Mouse (Mus musculus) MEL (cell line): ENCODE measurements at regions not wholly inside any gene's neighbourhood (a gene's known extent, or its start where the extent isn't known, plus 50 kb on each side); places are given as distances from the start of the nearest gene placed in this dataset.

Experiments used
- DNase-seq: peaks from one replicate; pipeline ENCODE4 v3.0.0; 2011; ENCODE audit warnings: low read depth, low spot score
- H3K27ac ChIP-seq: 2 replicates; pipeline ENCODE4 v1.5.1; 2012; ENCODE audit warnings: low read depth, mild to moderate bottlenecking, control low read depth, low read length, moderate library complexity; ENCODE audit not compliant: control insufficient read depth
- H3K27me3 ChIP-seq, 2 experiments: fragments of 150-350 bp in 1 of 2; sonication (generic) in 1 of 2; 2 replicates each; pipeline ENCODE4 v1.6.1; 2012; ENCODE audit warnings: low read length in 2 of 2, mild to moderate bottlenecking in 2 of 2, improper control_type of control experiment in 1 of 2, moderate library complexity in 1 of 2; ENCODE audit not compliant: insufficient read depth in 2 of 2, control insufficient read depth in 1 of 2
- H3K36me3 ChIP-seq, 2 experiments: 2 replicates each; pipeline ENCODE4 v1.6.1; 2012 to 2014; ENCODE audit warnings: low read length in 2 of 2, improper control_type of control experiment in 1 of 2, inconsistent platforms in 1 of 2, mild to moderate bottlenecking in 1 of 2; ENCODE audit not compliant: insufficient read depth in 2 of 2, control insufficient read depth in 1 of 2
- H3K4me1 ChIP-seq, 2 experiments: fragments of 150-350 bp in 1 of 2; sonication (generic) in 1 of 2; 2 replicates each; pipeline ENCODE4 v1.6.1; 2012; ENCODE audit warnings: low read length in 2 of 2, improper control_type of control experiment in 1 of 2, mild to moderate bottlenecking in 1 of 2; ENCODE audit not compliant: insufficient read depth in 2 of 2, control insufficient read depth in 1 of 2
- H3K4me3 ChIP-seq, 2 experiments: fragments of 150-350 bp in 1 of 2; sonication (generic) in 1 of 2; 2 replicates each; pipeline ENCODE4 v1.5.1; 2012; ENCODE audit warnings: low read depth in 2 of 2, low read length in 2 of 2, mild to moderate bottlenecking in 2 of 2, moderate library complexity in 2 of 2, control low read depth in 1 of 2, improper control_type of control experiment in 1 of 2; ENCODE audit not compliant: control insufficient read depth in 1 of 2, insufficient read depth in 1 of 2
- H3K79me2 ChIP-seq: 2 replicates; pipeline ENCODE4 v1.6.1; 2012; ENCODE audit warnings: mild to moderate bottlenecking, low read length, moderate library complexity; ENCODE audit not compliant: control insufficient read depth, poor library complexity, insufficient read depth
- H3K9ac ChIP-seq: 2 replicates; pipeline ENCODE4 v1.6.1; 2012; ENCODE audit warnings: low read depth, mild to moderate bottlenecking, control low read depth, low read length, moderate library complexity; ENCODE audit not compliant: control insufficient read depth, poor library complexity, severe bottlenecking
- H3K9me3 ChIP-seq: fragments of 150-350 bp; sonication (generic); replicated peaks from 2 replicates; pipeline ENCODE4 v1.6.1; 2012; ENCODE audit warnings: mild to moderate bottlenecking, low read length, improper control_type of control experiment, moderate library complexity; ENCODE audit not compliant: insufficient read depth
- BHLHE40 ChIP-seq: IDR thresholded peaks from 2 replicates; pipeline ENCODE4 v1.6.1; 2012; ENCODE audit warnings: low read depth, mild to moderate bottlenecking, inconsistent platforms, low read length, improper control_type of control experiment, borderline replicate concordance
- CHD2 ChIP-seq: IDR thresholded peaks from 2 replicates; pipeline ENCODE4 v1.6.1; 2011; ENCODE audit warnings: low read length, improper control_type of control experiment
- E2F4 ChIP-seq: IDR thresholded peaks from 2 replicates; pipeline ENCODE4 v1.6.1; 2011; ENCODE audit warnings: low read depth, low read length, improper control_type of control experiment, borderline replicate concordance
- ELF1 ChIP-seq: IDR thresholded peaks from 2 replicates; pipeline ENCODE4 v1.6.1; 2014; ENCODE audit warnings: low read depth, mild to moderate bottlenecking, inconsistent platforms, low read length, improper control_type of control experiment, moderate library complexity
- GABPA ChIP-seq: IDR thresholded peaks from 2 replicates; pipeline ENCODE4 v1.6.1; 2012; ENCODE audit warnings: low read depth, mild to moderate bottlenecking, inconsistent platforms, low read length, improper control_type of control experiment, moderate library complexity
- GATA1 ChIP-seq: IDR thresholded peaks from 2 replicates; pipeline ENCODE4 v1.6.1; 2011; ENCODE audit warnings: low read depth, low read length, improper control_type of control experiment
- JUND ChIP-seq: IDR thresholded peaks from 2 replicates; pipeline ENCODE4 v1.6.1; 2011; ENCODE audit warnings: low read depth, mild to moderate bottlenecking, improper control_type of control experiment, low read length
- KAT2A ChIP-seq: conservative IDR thresholded peaks from 2 replicates; pipeline ENCODE4 v1.6.1; 2012; ENCODE audit warnings: low read depth, low read length, improper control_type of control experiment, inconsistent platforms
- MAFK ChIP-seq: IDR thresholded peaks from 2 replicates; pipeline ENCODE4 v1.6.1; 2011; ENCODE audit warnings: low read depth, mild to moderate bottlenecking, low read length, improper control_type of control experiment, borderline replicate concordance
- MEF2A ChIP-seq: IDR thresholded peaks from 2 replicates; pipeline ENCODE4 v1.6.1; 2014; ENCODE audit warnings: low read depth, mild to moderate bottlenecking, inconsistent platforms, low read length, improper control_type of control experiment; ENCODE audit not compliant: poor library complexity, insufficient replicate concordance, severe bottlenecking; ENCODE audit errors: extremely low read depth
- MXI1 ChIP-seq: IDR thresholded peaks from 2 replicates; pipeline ENCODE4 v1.6.1; 2011; ENCODE audit warnings: mild to moderate bottlenecking, low read depth, low read length, improper control_type of control experiment
- MYB ChIP-seq: IDR thresholded peaks from 2 replicates; pipeline ENCODE4 v1.6.1; 2011; ENCODE audit warnings: mild to moderate bottlenecking, low read depth, low read length, improper control_type of control experiment
- MYC ChIP-seq: IDR thresholded peaks from 2 replicates; pipeline ENCODE4 v1.6.1; 2011; ENCODE audit warnings: low read depth, mild to moderate bottlenecking, low read length, improper control_type of control experiment, moderate library complexity
- NELFE ChIP-seq: IDR thresholded peaks from 2 replicates; pipeline ENCODE4 v1.6.1; 2011; ENCODE audit warnings: low read depth, low read length, improper control_type of control experiment
- NRF1 ChIP-seq: IDR thresholded peaks from 2 replicates; pipeline ENCODE4 v1.6.1; 2014; ENCODE audit warnings: low read depth, mild to moderate bottlenecking, inconsistent platforms, low read length, improper control_type of control experiment, moderate library complexity; ENCODE audit not compliant: poor library complexity, insufficient read depth, severe bottlenecking
- POLR2A ChIP-seq, 2 experiments: IDR thresholded peaks; 2 replicates each; pipeline ENCODE4 v1.6.1; 2011 to 2012; ENCODE audit warnings: low read length in 2 of 2, mild to moderate bottlenecking in 2 of 2, control low read depth in 1 of 2, improper control_type of control experiment in 1 of 2, low read depth in 1 of 2, moderate library complexity in 1 of 2; ENCODE audit not compliant: control insufficient read depth in 1 of 2, insufficient read depth in 1 of 2, poor library complexity in 1 of 2
- RCOR1 ChIP-seq: IDR thresholded peaks from 2 replicates; pipeline ENCODE4 v1.6.1; 2012; ENCODE audit warnings: low read depth, mild to moderate bottlenecking, inconsistent platforms, low read length, improper control_type of control experiment
- SIN3A ChIP-seq: IDR thresholded peaks from 2 replicates; pipeline ENCODE4 v1.6.1; 2012; ENCODE audit warnings: low read length, improper control_type of control experiment, inconsistent platforms
- SMC3 ChIP-seq: IDR thresholded peaks from 2 replicates; pipeline ENCODE4 v1.6.1; 2011; ENCODE audit warnings: low read depth, low read length, improper control_type of control experiment
- TAL1 ChIP-seq: IDR thresholded peaks from 2 replicates; pipeline ENCODE4 v1.6.1; 2012; ENCODE audit warnings: mild to moderate bottlenecking, inconsistent platforms, low read length, moderate library complexity, mixed read lengths
- TCF12 ChIP-seq: IDR thresholded peaks from 2 replicates; pipeline ENCODE4 v1.6.1; 2014; ENCODE audit warnings: low read depth, mild to moderate bottlenecking, inconsistent platforms, low read length, improper control_type of control experiment, moderate library complexity
- USF1 ChIP-seq: IDR thresholded peaks from 2 replicates; pipeline ENCODE4 v1.6.1; 2014; ENCODE audit warnings: low read depth, mild to moderate bottlenecking, inconsistent platforms, low read length, improper control_type of control experiment, moderate library complexity
- USF2 ChIP-seq, 2 experiments: IDR thresholded peaks; 2 replicates each; pipeline ENCODE4 v1.6.1; 2011 to 2012; ENCODE audit warnings: improper control_type of control experiment in 2 of 2, low read length in 2 of 2, borderline replicate concordance in 1 of 2, inconsistent platforms in 1 of 2, low read depth in 1 of 2, mild to moderate bottlenecking in 1 of 2; ENCODE audit not compliant: insufficient read depth in 1 of 2
- ZKSCAN1 ChIP-seq: IDR thresholded peaks from 2 replicates; pipeline ENCODE4 v1.6.1; 2012; ENCODE audit warnings: low read depth, mild to moderate bottlenecking, inconsistent platforms, low read length, improper control_type of control experiment, moderate library complexity
- ZMIZ1 ChIP-seq: IDR thresholded peaks from 2 replicates; pipeline ENCODE4 v1.6.1; 2012; ENCODE audit warnings: low read depth, mild to moderate bottlenecking, inconsistent platforms, low read length, improper control_type of control experiment, moderate library complexity

DNA sequence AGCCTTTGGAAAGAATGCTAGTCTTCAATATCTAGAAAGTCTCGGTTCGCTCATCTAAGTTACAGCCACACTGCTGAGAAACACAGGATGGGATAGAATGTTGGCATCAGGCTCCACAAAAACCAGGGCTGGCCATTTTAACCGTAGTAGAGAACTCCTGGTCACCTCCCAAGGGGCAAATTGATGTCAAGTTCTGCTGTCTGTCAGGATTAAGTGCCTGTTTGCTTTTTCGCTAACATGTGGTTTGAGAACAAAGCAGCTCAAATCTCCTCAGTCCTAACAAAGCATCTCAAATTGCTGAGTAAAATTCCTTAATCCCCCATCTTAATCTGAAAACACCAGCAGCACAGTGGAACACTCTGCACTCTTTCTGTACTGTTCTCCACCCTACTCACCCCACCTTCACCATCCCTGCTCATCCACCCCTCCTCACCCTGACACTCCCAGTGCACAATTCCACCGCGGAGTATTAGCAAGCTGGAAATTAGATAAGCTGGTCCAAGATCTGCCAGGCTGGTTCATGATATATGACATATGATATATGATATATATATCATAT, 252.2 kb downstream of the Meis1 start:
- Histone ChIP-seq H3K27me3 (peaks cover 14 to 20% of the 10 kb centered on the region in 2 experiments), H3K36me3 (no peaks in the 10 kb centered on the region), H3K9ac (no peak overlapping the region), H3K4me3 (no peak overlapping the region), H3K4me1 (no peaks in the 10 kb centered on the region), H3K9me3 (no peaks in the 10 kb centered on the region), H3K79me2 (no peaks in the 10 kb centered on the region), H3K27ac (no peak overlapping the region)
- TF ChIP-seq USF1 (no peak), NELFE (no peak), KAT2A (no peak), GATA1 (no peak), SIN3A (no peak), ZMIZ1 (no peak), GABPA (no peak), TCF12 (no peak), ZKSCAN1 (no peak), MYC (no peak), MEF2A (no peak), ELF1 (no peak), MXI1 (no peak), BHLHE40 (no peak), MYB (no peak), CHD2 (no peak), RCOR1 (no peak), NRF1 (no peak), SMC3 (no peak), TAL1 (no peak)
- DNase-seq = no peak

DNA sequence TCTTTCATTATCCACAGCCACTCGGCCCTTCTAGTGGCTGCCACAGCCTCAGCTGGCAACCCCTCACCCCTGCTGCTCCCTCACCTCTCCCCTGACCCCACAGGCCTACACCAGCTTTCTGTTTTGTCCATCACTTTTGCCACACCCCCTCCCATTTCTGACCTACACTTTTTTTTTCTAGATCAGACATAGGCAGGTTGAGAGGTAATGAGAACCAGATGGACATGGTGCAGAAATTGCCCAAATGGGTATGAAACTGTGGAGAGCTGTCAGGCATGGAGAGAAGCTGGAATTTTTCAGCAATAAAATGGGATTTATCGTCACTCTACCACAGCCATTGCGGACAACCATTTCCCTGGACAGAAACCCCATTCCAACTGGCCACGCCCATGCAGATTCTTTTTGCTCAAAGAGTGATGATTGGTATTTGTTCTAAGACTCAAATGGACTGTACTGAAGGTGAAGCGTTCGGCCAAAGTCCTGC, 260.2 kb downstream of the Meis1 start:
- no peaks in the 10 kb centered on the region for H3K9me3 ChIP-seq

More for the DNA sequence above, 260.2 kb downstream of the Meis1 start:
- Histone ChIP-seq H3K4me3 (no peak overlapping the region), H3K79me2 (no peaks in the 10 kb centered on the region), H3K4me1 (no peaks in the 10 kb centered on the region), H3K9ac (no peak overlapping the region)
- DNase-seq = no peak
- TF ChIP-seq E2F4 (no peak), NELFE (no peak), MAFK (no peak), MXI1 (no peak), GATA1 (no peak), USF2 (IDR thresholded peaks at IDR 0.05; ENCODE audit: borderline replicate concordance in 1 of 2, insufficient read depth in 1 of 2, low read depth in 1 of 2, low read length in 2 of 2) (no peak), JUND (no peak), RCOR1 (no peak), POLR2A (IDR thresholded peaks at IDR 0.05; ENCODE audit: control insufficient read depth in 1 of 2, insufficient read depth in 1 of 2, low read depth in 1 of 2, low read length in 2 of 2, poor library complexity in 1 of 2) (no peak)
- TF ChIP-seq, all 39 proteins: peak for 0
- no peak overlapping the region for H3K27ac ChIP-seq
- no peaks in the 10 kb centered on the region for H3K36me3 ChIP-seq
- peaks cover 17 to 36% of the 10 kb centered on the region in 2 experiments for H3K27me3 ChIP-seq
